Comparison of ENCODE assay signal across 19 mouse cellular contexts in genomic region chr1:138920082-138920481, GRCm38 (mm10). TPM values are rescaled to one million over a fixed set of nuclear protein-coding genes. Genes with fewer than 3 reads are reported as not detected.
A peak's percentile ranks its signal among the peaks of the same experiment; 100 is the strongest.
DNase-seq lines count a peak whose midpoint lies in the region; ATAC-seq and TF ChIP-seq lines count a peak whose summit lies in the region.
"Had no signal": no experiment of that assay in that cellular context is flagged by ENCODE, and none has a peak within 500 bp of the region (broad histone marks: within the 10 kb centered on the region; RNA-seq: fewer than 3 reads in every experiment).

No protein-coding gene starts in this region.

- WGBS in liver, embryonic 13.5 days (ENCODE audit: insufficient replicate concordance): 24% methylated on average over 3 of the region's 3 CpGs
- 88% methylated on average over 3 of the region's 3 CpGs for WGBS in limb, embryonic 10.5 days

- H3K4me1 ChIP-seq in CH12.LX (ENCODE audit: control insufficient read depth in 1 of 2, insufficient read depth in 2 of 2): peaks cover 9 to 45% of the 10 kb centered on the region in 2 experiments; a peak in 3 of 4 replicates
- H3K4me1 ChIP-seq in MEL (ENCODE audit: control insufficient read depth in 1 of 2, insufficient read depth in 2 of 2, low read length in 2 of 2): peaks cover 2 to 20% of the 10 kb centered on the region in 2 experiments
- peaks cover 8% of the 10 kb centered on the region; the same call in 1 of the 2 replicates for H3K4me1 ChIP-seq in liver, embryonic 13.5 days (replicated peaks)
- H3K4me1 ChIP-seq in limb, embryonic 10.5 days: no peaks in the 10 kb centered on the region
- H3K4me1 ChIP-seq: embryonic facial prominence, embryonic 12.5 days; forebrain, embryonic 15.5 days; hindbrain, embryonic 10.5 days had no signal

- in situ Hi-C loops in CH12.LX (cut with MboI; ENCODE audit: low pct_ligation_motif_present, low pct_unique_long_range_greater_than_20kb, low sequenced_read_pairs): no loop called here

- TF ChIP-seq EP300 in CH12.LX (IDR thresholded peaks at IDR 0.05; ENCODE audit: low read length): no peak
- TF ChIP-seq EP300 in MEL (IDR thresholded peaks at IDR 0.05; ENCODE audit: low read depth in 1 of 2, low read length in 2 of 2): peak; percentile 67 to 82

- no peak for TF ChIP-seq POLR2A in CH12.LX (IDR thresholded peaks at IDR 0.05; ENCODE audit: low read depth, low read length)
- TF ChIP-seq POLR2A in MEL (IDR thresholded peaks at IDR 0.05; ENCODE audit: control insufficient read depth in 1 of 2, insufficient read depth in 1 of 2, low read depth in 1 of 2, low read length in 2 of 2, poor library complexity in 1 of 2): no peak

- H3K79me2 ChIP-seq in CH12.LX (replicated peaks; ENCODE audit: control insufficient read depth, extremely low read depth, insufficient read depth, poor library complexity, severe bottlenecking) (no peaks in the 10 kb centered on the region), MEL (ENCODE audit: control insufficient read depth, insufficient read depth, low read length, poor library complexity) (no peaks in the 10 kb centered on the region)

- TF ChIP-seq RAD21 in CH12.LX (IDR thresholded peaks at IDR 0.05; ENCODE audit: low read depth, low read length) (no peak), MEL (IDR thresholded peaks at IDR 0.05; ENCODE audit: low read depth, low read length) (no peak)

- H3K4me3 ChIP-seq in CH12.LX (replicated peaks in 1 of 3; ENCODE audit: low read depth in 2 of 3, low read length in 2 of 3, poor library complexity in 1 of 3) (no peak overlapping the region), MEL (ENCODE audit: control insufficient read depth in 1 of 2, insufficient read depth in 1 of 2, low read depth in 2 of 2, low read length in 2 of 2) (no peak overlapping the region)
- no peak overlapping the region for H3K4me3 ChIP-seq in liver, embryonic 13.5 days (replicated peaks)
- no peak overlapping the region for H3K4me3 ChIP-seq in limb, embryonic 10.5 days
- H3K4me3 ChIP-seq: embryonic facial prominence, embryonic 12.5 days; forebrain, embryonic 15.5 days; heart, adult 2 months; heart, embryonic 15.5 days; hindbrain, embryonic 10.5 days had no signal

- H3K9me3 ChIP-seq in CH12.LX (replicated peaks; ENCODE audit: low read length) (no peaks in the 10 kb centered on the region), MEL (replicated peaks; ENCODE audit: insufficient read depth, low read length) (no peaks in the 10 kb centered on the region)
- H3K9me3 ChIP-seq in liver, embryonic 13.5 days (replicated peaks): no peaks in the 10 kb centered on the region
- no peaks in the 10 kb centered on the region for H3K9me3 ChIP-seq in limb, embryonic 10.5 days (replicated peaks)
- H3K9me3 ChIP-seq: embryonic facial prominence, embryonic 12.5 days; forebrain, embryonic 15.5 days; heart, embryonic 15.5 days; hindbrain, embryonic 10.5 days had no signal

- H3K9ac ChIP-seq in CH12.LX (ENCODE audit: insufficient read depth, low read depth) (no peak overlapping the region), MEL (ENCODE audit: control insufficient read depth, low read depth, low read length, poor library complexity, severe bottlenecking) (no peak overlapping the region)
- H3K9ac ChIP-seq in liver, embryonic 13.5 days: no peak overlapping the region
- H3K9ac ChIP-seq: embryonic facial prominence, embryonic 12.5 days; forebrain, embryonic 15.5 days; heart, embryonic 15.5 days; hindbrain, embryonic 14.5 days had no signal

- peak; percentile 84 for ATAC-seq in liver, embryonic 13.5 days (ENCODE audit: low read depth)
- peak; percentile 76 for ATAC-seq in megakaryocyte progenitor cell, adult 5-6 weeks (replicated peaks; ENCODE audit: poor library complexity)
- ATAC-seq: forebrain, embryonic 15.5 days had no signal

- dilution Hi-C loops in CH12.LX (cut with MboI; ENCODE audit: extremely low pct_ligation_motif_present, extremely low pct_unique_long_range_greater_than_20kb, low sequenced_read_pairs): no loop called here

- H3K27me3 ChIP-seq in CH12.LX (replicated peaks) (no peaks in the 10 kb centered on the region), MEL (ENCODE audit: control insufficient read depth in 1 of 2, insufficient read depth in 2 of 2, low read length in 2 of 2) (no peaks in the 10 kb centered on the region)
- H3K27me3 ChIP-seq in liver, embryonic 13.5 days: no peaks in the 10 kb centered on the region
- no peaks in the 10 kb centered on the region for H3K27me3 ChIP-seq in limb, embryonic 10.5 days (ENCODE audit: low read depth, poor library complexity, severe bottlenecking)
- H3K27me3 ChIP-seq: embryonic facial prominence, embryonic 12.5 days; forebrain, embryonic 15.5 days; heart, embryonic 15.5 days had no signal

- H3K4me2 ChIP-seq in CH12.LX (ENCODE audit: insufficient read depth, low read depth, poor library complexity, severe bottlenecking): no peak overlapping the region
- no peak overlapping the region for H3K4me2 ChIP-seq in liver, embryonic 13.5 days
- H3K4me2 ChIP-seq: embryonic facial prominence, embryonic 12.5 days; forebrain, embryonic 15.5 days; heart, embryonic 11.5 days; heart, embryonic 15.5 days; hindbrain, embryonic 14.5 days had no signal

- no peak for TF ChIP-seq CTCF in CH12.LX (conservative IDR thresholded peaks at IDR 0.05 in 1 of 2, IDR thresholded peaks at IDR 0.05 in 1 of 2; ENCODE audit: low read depth in 2 of 2, low read length in 2 of 2)
- no peak for TF ChIP-seq CTCF in MEL (IDR thresholded peaks at IDR 0.05 in 2 of 3, conservative IDR thresholded peaks at IDR 0.05 in 1 of 3; ENCODE audit: control insufficient read depth in 1 of 3, insufficient read depth in 1 of 3, low read depth in 2 of 3, low read length in 3 of 3, poor library complexity in 1 of 3, severe bottlenecking in 1 of 3)

- H3K27ac ChIP-seq in CH12.LX (ENCODE audit: insufficient read depth, low read depth) (no peak overlapping the region), MEL (ENCODE audit: control insufficient read depth, low read depth, low read length) (no peak overlapping the region)
- no peak overlapping the region for H3K27ac ChIP-seq in liver, embryonic 13.5 days
- H3K27ac ChIP-seq in limb, embryonic 10.5 days: no peak overlapping the region
- H3K27ac ChIP-seq: embryonic facial prominence, embryonic 12.5 days; forebrain, embryonic 15.5 days; heart, adult 2 months; heart, embryonic 15.5 days; hindbrain, embryonic 10.5 days; hindbrain, embryonic 14.5 days had no signal

- peak; percentile 24 for DNase-seq in CH12.LX (ENCODE audit: extremely low read depth)
- DNase-seq in MEL (ENCODE audit: low read depth, low spot score): peak; percentile 48
- peak; percentile 16 for DNase-seq in liver, embryonic 13.5 days
- DNase-seq in adrenal gland, adult 2 months: no peak
- no peak for DNase-seq in right cerebral cortex, postnatal 4 days
- no peak for DNase-seq in limb, embryonic 10.5 days (ENCODE audit: low spot score)
- DNase-seq: adrenal gland, postnatal 25 days; cerebellum, adult 11 months; cerebellum, adult 8-10 months; cerebellum, postnatal 14 days; gastrocnemius, postnatal 14 days; heart, adult 2 months had no signal

- H3K36me3 ChIP-seq in CH12.LX (replicated peaks in 1 of 2; ENCODE audit: control insufficient read depth in 1 of 2, insufficient read depth in 1 of 2, low read length in 1 of 2): no peaks in the 10 kb centered on the region
- H3K36me3 ChIP-seq in MEL (ENCODE audit: control insufficient read depth in 1 of 2, insufficient read depth in 2 of 2, low read length in 2 of 2): peaks cover 0 to 31% of the 10 kb centered on the region in 2 experiments; a peak in 2 of 4 replicates
- no peaks in the 10 kb centered on the region for H3K36me3 ChIP-seq in liver, embryonic 13.5 days
- no peaks in the 10 kb centered on the region for H3K36me3 ChIP-seq in limb, embryonic 10.5 days
- H3K36me3 ChIP-seq: embryonic facial prominence, embryonic 12.5 days; forebrain, embryonic 15.5 days; heart, embryonic 15.5 days; hindbrain, embryonic 10.5 days had no signal

TF ChIP-seq in CH12.LX, 34 proteins besides CTCF, POLR2A, EP300 and RAD21 (continues in another document):
- TF ChIP-seq CHD1 (IDR thresholded peaks at IDR 0.05; ENCODE audit: low read depth, low read length) (no peak), TBP (conservative IDR thresholded peaks at IDR 0.05; ENCODE audit: low read depth, low read length) (no peak), BHLHE40 (IDR thresholded peaks at IDR 0.05; ENCODE audit: low read depth, low read length) (no peak), JUND (conservative IDR thresholded peaks at IDR 0.05; ENCODE audit: low read depth, low read length) (no peak), MAZ (IDR thresholded peaks at IDR 0.05; ENCODE audit: low read depth, low read length) (no peak), SIN3A (IDR thresholded peaks at IDR 0.05; ENCODE audit: low read length) (no peak), MYC (IDR thresholded peaks at IDR 0.05; ENCODE audit: low read depth, low read length) (no peak), USF2 (conservative IDR thresholded peaks at IDR 0.05; ENCODE audit: low read depth, low read length) (no peak)

TF ChIP-seq in MEL, 35 proteins besides CTCF, POLR2A, EP300 and RAD21 (continues in another document):
- peak; percentile 89 for TF ChIP-seq GATA1 (IDR thresholded peaks at IDR 0.05; ENCODE audit: low read depth, low read length)
- TF ChIP-seq BHLHE40 (IDR thresholded peaks at IDR 0.05; ENCODE audit: borderline replicate concordance, low read depth, low read length): no peak
- no peak for TF ChIP-seq CHD2 (IDR thresholded peaks at IDR 0.05; ENCODE audit: low read length)
- no peak for TF ChIP-seq MXI1 (IDR thresholded peaks at IDR 0.05; ENCODE audit: low read depth, low read length)
- peak; percentile 70 for TF ChIP-seq TCF12 (IDR thresholded peaks at IDR 0.05; ENCODE audit: low read depth, low read length)
- no peak for TF ChIP-seq ZKSCAN1 (IDR thresholded peaks at IDR 0.05; ENCODE audit: low read depth, low read length)
- TF ChIP-seq POLR2AphosphoS2 (IDR thresholded peaks at IDR 0.05; ENCODE audit: low read length): no peak
- TF ChIP-seq MAZ (IDR thresholded peaks at IDR 0.05; ENCODE audit: low read depth, low read length): no peak
- peak; percentile 43; the same call in 1 of the 2 replicates for TF ChIP-seq ETS1 (IDR thresholded peaks at IDR 0.05; ENCODE audit: low read depth, low read length)
- TF ChIP-seq ZNF384 (IDR thresholded peaks at IDR 0.05; ENCODE audit: low read depth, low read length): no peak

RNA-seq across cellular contexts. Expression of gene Dennd1b, which starts 43.2 kb away (rescaled TPM):
- total RNA-seq in CH12.LX (2012; rRNA removed) (8.0 and 10.6 TPM in 2 replicates), CH12.LX (2014; rRNA removed) (8.0 and 8.8 TPM in 2 replicates), MEL (2012; rRNA removed) (4.1 and 4.9 TPM in 2 replicates)
- polyA plus RNA-seq in CH12.LX (2012; ENCODE audit: insufficient read length, low read depth) (7.2 and 8.9 TPM in 2 replicates), MEL (2012; ENCODE audit: insufficient read depth in 1 of 2, insufficient read length in 2 of 2, low read depth in 1 of 2, low replicate concordance in 2 of 2, missing spikeins in 1 of 2) (1 to 10 TPM in 1 of 2 experiments, not detected in 1; 3.9 TPM)
- 2.9 and 3.5 TPM in 2 replicates for polyA plus RNA-seq in liver, embryonic 13.5 days (2015; fragmentation: Nextera tagmentation; extraction: Ambion mirVana)
- total RNA-seq in megakaryocyte progenitor cell, adult 5-6 weeks (2015): 21.3 and 35.7 TPM in 2 replicates
- total RNA-seq in megakaryocyte progenitor cell, adult 5-6 weeks (2017): 21.5 and 22.6 TPM in 2 replicates
- total RNA-seq in adrenal gland, adult 2 months (2021): 10 to 100 TPM; 22.0 to 26.3 TPM
- 3.3 and 3.4 TPM in 2 replicates for polyA plus RNA-seq in adrenal gland, adult 2 months (2012; rRNA removed)
- 10.7 and 11.1 TPM in 2 replicates for polyA plus RNA-seq in limb, embryonic 10.5 days (2016; fragmentation: Nextera tagmentation; extraction: Ambion mirVana)

Comparison
In these comparisons a context has a peak if more than half of its experiments do, and no peak if none do; other contexts are left out.
1. DNase-seq: peak in CH12.LX (single experiment), MEL (single experiment) and liver, embryonic 13.5 days (single experiment); none in adrenal gland, adult 2 months (single experiment), right cerebral cortex, postnatal 4 days (single experiment) and limb, embryonic 10.5 days (single experiment).
2. Of the 35 proteins assayed by ChIP-seq in both MEL and CH12.LX: peak only in MEL: EP300, ETS1 and TCF12; only in CH12.LX: none; in both: none; in neither: 32.